In the genomic region with DNA sequence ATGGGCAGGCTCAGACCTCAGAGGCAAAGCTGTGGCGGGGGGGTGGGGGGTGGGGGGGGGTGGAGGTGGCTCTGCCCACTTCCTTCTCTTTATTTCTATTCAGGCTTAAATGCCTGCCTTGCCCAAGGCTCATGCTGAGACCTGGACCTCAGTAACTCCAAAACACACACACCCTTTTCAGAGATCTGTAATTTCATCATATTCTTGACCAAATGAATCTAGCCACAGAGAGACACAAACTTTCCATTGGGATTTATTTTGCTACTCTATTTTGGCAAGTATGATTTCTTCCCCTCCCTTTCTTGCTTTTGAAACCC, we compare ENCODE assay signal across 27 mouse cellular contexts. TPM values are rescaled to one million over a fixed set of nuclear protein-coding genes. Genes with fewer than 3 reads are reported as not detected.
DNase-seq lines count a peak whose midpoint lies in the region; ATAC-seq and TF ChIP-seq lines count a peak whose summit lies in the region.
"Had no signal": no experiment of that assay in that cellular context is flagged by ENCODE, and none has a peak within 500 bp of the region (broad histone marks: within the 10 kb centered on the region; RNA-seq: fewer than 3 reads in every experiment).

No protein-coding gene starts in this region.

- H3K9ac ChIP-seq in intestine, embryonic 15.5 days: no peak overlapping the region
- H3K9ac ChIP-seq in intestine, postnatal 0 days (ENCODE audit: low read depth, low read length): no peak overlapping the region
- H3K9ac ChIP-seq in embryonic facial prominence, embryonic 14.5 days (ENCODE audit: low read depth, low read length): no peak overlapping the region
- H3K9ac ChIP-seq in limb, embryonic 12.5 days (replicated peaks): no peak overlapping the region
- no peak overlapping the region for H3K9ac ChIP-seq in midbrain, embryonic 15.5 days
- H3K9ac ChIP-seq: forebrain, embryonic 13.5 days; heart, embryonic 15.5 days had no signal

- H3K4me3 ChIP-seq in intestine, embryonic 15.5 days (replicated peaks): no peak overlapping the region
- no peak overlapping the region for H3K4me3 ChIP-seq in intestine, postnatal 0 days (ENCODE audit: low read depth, low read length)
- no peak overlapping the region for H3K4me3 ChIP-seq in embryonic facial prominence, embryonic 14.5 days (ENCODE audit: low read depth, low read length)
- no peak overlapping the region for H3K4me3 ChIP-seq in limb, embryonic 12.5 days (replicated peaks)
- no peak overlapping the region for H3K4me3 ChIP-seq in midbrain, embryonic 15.5 days
- no peak overlapping the region for H3K4me3 ChIP-seq in kidney, adult 2 months (ENCODE audit: insufficient read depth, low read depth, low read length)
- H3K4me3 ChIP-seq: forebrain, embryonic 13.5 days; heart, adult 2 months; heart, embryonic 15.5 days; midbrain, embryonic 10.5 days had no signal

- H3K4me2 ChIP-seq in intestine, embryonic 15.5 days (replicated peaks): no peak overlapping the region
- H3K4me2 ChIP-seq in intestine, postnatal 0 days (replicated peaks; ENCODE audit: low read depth): no peak overlapping the region
- no peak overlapping the region; the same call in 1 of the 2 replicates for H3K4me2 ChIP-seq in embryonic facial prominence, embryonic 14.5 days (ENCODE audit: low read depth, low read length)
- peak overlapping the region; percentile 21; the same call in 1 of the 2 replicates for H3K4me2 ChIP-seq in limb, embryonic 12.5 days
- H3K4me2 ChIP-seq in midbrain, embryonic 15.5 days: no peak overlapping the region
- H3K4me2 ChIP-seq: forebrain, embryonic 13.5 days; heart, embryonic 15.5 days had no signal

- H3K27ac ChIP-seq in intestine, embryonic 15.5 days: 0 out of 2 replicates have a peak overlapping the region, but pooled peaks have one; percentile 37
- no peak overlapping the region for H3K27ac ChIP-seq in intestine, postnatal 0 days (ENCODE audit: low read depth, low read length)
- peak overlapping the region; percentile 74 for H3K27ac ChIP-seq in embryonic facial prominence, embryonic 14.5 days (replicated peaks; ENCODE audit: low read depth, low read length)
- H3K27ac ChIP-seq in limb, embryonic 12.5 days: peak overlapping the region; percentile 73
- no peak overlapping the region for H3K27ac ChIP-seq in midbrain, embryonic 15.5 days
- H3K27ac ChIP-seq in kidney, adult 2 months (ENCODE audit: insufficient read depth, low read depth, low read length): no peak overlapping the region
- H3K27ac ChIP-seq: forebrain, embryonic 13.5 days; heart, adult 2 months; heart, embryonic 15.5 days; kidney, postnatal 0 days; macrophage; midbrain, embryonic 10.5 days had no signal

- WGBS in intestine, embryonic 15.5 days: 23% methylated on average over 1 of the region's 1 CpGs
- 31% methylated on average over 1 of the region's 1 CpGs for WGBS in intestine, postnatal 0 days
- WGBS in embryonic facial prominence, embryonic 14.5 days: 25% methylated on average over 1 of the region's 1 CpGs
- 31% methylated on average over 1 of the region's 1 CpGs for WGBS in limb, embryonic 12.5 days
- 39% methylated on average over 1 of the region's 1 CpGs for WGBS in midbrain, embryonic 15.5 days
- 50% methylated on average over 1 of the region's 1 CpGs for WGBS in kidney, adult 2 months

- H3K27me3 ChIP-seq in intestine, embryonic 15.5 days (replicated peaks): no peaks in the 10 kb centered on the region
- H3K27me3 ChIP-seq in intestine, postnatal 0 days (replicated peaks; ENCODE audit: control insufficient read depth, insufficient read depth, low read length): no peaks in the 10 kb centered on the region
- H3K27me3 ChIP-seq in embryonic facial prominence, embryonic 14.5 days (replicated peaks; ENCODE audit: control insufficient read depth, insufficient read depth, low read length): no peaks in the 10 kb centered on the region
- no peaks in the 10 kb centered on the region for H3K27me3 ChIP-seq in limb, embryonic 12.5 days
- H3K27me3 ChIP-seq in midbrain, embryonic 15.5 days (replicated peaks): no peaks in the 10 kb centered on the region
- H3K27me3 ChIP-seq in kidney, adult 2 months (replicated peaks; ENCODE audit: control insufficient read depth, insufficient read depth, low read length): no peaks in the 10 kb centered on the region
- H3K27me3 ChIP-seq: CH12.LX; forebrain, embryonic 13.5 days; heart, embryonic 15.5 days; Patski had no signal

- DNase-seq in embryonic facial prominence, embryonic 14.5 days (ENCODE audit: low spot score): peak; percentile 61
- no peak for DNase-seq in kidney, postnatal 14 days
- DNase-seq in kidney, adult 2 months: no peak
- DNase-seq: adrenal gland, adult 2 months; B cell, adult 2 months; cerebellum, adult 18-20 months; cerebellum, postnatal 14 days; gastrocnemius, postnatal 10 days; heart, adult 2 months; heart, postnatal 4 days; kidney, adult 18-20 months; right cerebral cortex, adult 18-20 months; right cerebral cortex, postnatal 4 days; thymus, postnatal 14 days had no signal

- H3K4me1 ChIP-seq in intestine, embryonic 15.5 days (replicated peaks): peaks cover 10% of the 10 kb centered on the region; the same call in 1 of the 2 replicates
- H3K4me1 ChIP-seq in intestine, postnatal 0 days (replicated peaks; ENCODE audit: control insufficient read depth, insufficient read depth, low read length): no peaks in the 10 kb centered on the region
- peaks cover 15% of the 10 kb centered on the region for H3K4me1 ChIP-seq in embryonic facial prominence, embryonic 14.5 days (ENCODE audit: control insufficient read depth, insufficient read depth, low read length)
- peaks cover 24% of the 10 kb centered on the region for H3K4me1 ChIP-seq in limb, embryonic 12.5 days (replicated peaks)
- H3K4me1 ChIP-seq in midbrain, embryonic 15.5 days: 0 out of 2 replicates have a peak, but pooled peaks cover 2% of the 10 kb centered on the region
- H3K4me1 ChIP-seq in kidney, adult 2 months (ENCODE audit: control insufficient read depth, insufficient read depth, low read length): no peaks in the 10 kb centered on the region

- no peak for TF ChIP-seq POLR2A in kidney, adult 2 months (IDR thresholded peaks at IDR 0.05; ENCODE audit: low read depth, low read length)

- ATAC-seq in intestine, embryonic 15.5 days: no peak
- no peak for ATAC-seq in intestine, postnatal 0 days
- no peak for ATAC-seq in embryonic facial prominence, embryonic 14.5 days (ENCODE audit: low read depth)
- ATAC-seq in limb, embryonic 12.5 days (ENCODE audit: insufficient number of reproducible peaks, insufficient read depth, low FRiP score, low TSS enrichment, low read depth): no peak
- ATAC-seq in midbrain, embryonic 15.5 days (replicated peaks): no peak
- ATAC-seq: forebrain, embryonic 13.5 days; lung, postnatal 0 days; Patski had no signal

- no peaks in the 10 kb centered on the region for H3K9me3 ChIP-seq in intestine, embryonic 15.5 days
- H3K9me3 ChIP-seq in intestine, postnatal 0 days (ENCODE audit: control insufficient read depth): no peaks in the 10 kb centered on the region
- H3K9me3 ChIP-seq in embryonic facial prominence, embryonic 14.5 days (ENCODE audit: control insufficient read depth, low read length): no peaks in the 10 kb centered on the region
- H3K9me3 ChIP-seq in limb, embryonic 12.5 days: no peaks in the 10 kb centered on the region
- H3K9me3 ChIP-seq in midbrain, embryonic 15.5 days: no peaks in the 10 kb centered on the region
- H3K9me3 ChIP-seq: forebrain, embryonic 13.5 days; G1E; heart, embryonic 15.5 days; midbrain, embryonic 10.5 days had no signal

- no peaks in the 10 kb centered on the region for H3K36me3 ChIP-seq in intestine, embryonic 15.5 days
- H3K36me3 ChIP-seq in intestine, postnatal 0 days (ENCODE audit: control insufficient read depth, insufficient read depth): no peaks in the 10 kb centered on the region
- H3K36me3 ChIP-seq in embryonic facial prominence, embryonic 14.5 days (ENCODE audit: control insufficient read depth, insufficient read depth, low read length): no peaks in the 10 kb centered on the region
- no peaks in the 10 kb centered on the region for H3K36me3 ChIP-seq in limb, embryonic 12.5 days
- H3K36me3 ChIP-seq in midbrain, embryonic 15.5 days (replicated peaks): no peaks in the 10 kb centered on the region
- no peaks in the 10 kb centered on the region for H3K36me3 ChIP-seq in kidney, adult 2 months (ENCODE audit: control insufficient read depth, insufficient read depth, low read length)
- H3K36me3 ChIP-seq: G1E; heart, embryonic 15.5 days; midbrain, embryonic 10.5 days had no signal

- TF ChIP-seq CTCF in intestine, postnatal 0 days (IDR thresholded peaks at IDR 0.05; ENCODE audit: low read depth): no peak
- no peak for TF ChIP-seq CTCF in kidney, adult 2 months (conservative IDR thresholded peaks at IDR 0.05; ENCODE audit: insufficient read depth, insufficient read length, low read depth, low read length)

RNA-seq across cellular contexts. Expression of gene Bpgm, which starts 39.7 kb away (rescaled TPM):
- 40.4 and 49.7 TPM in 2 replicates for polyA plus RNA-seq in intestine, embryonic 15.5 days (2015; fragmentation: Nextera tagmentation; extraction: Ambion mirVana)
- polyA plus RNA-seq in intestine, postnatal 0 days (2015; fragmentation: Nextera tagmentation; extraction: Ambion mirVana): 70.8 and 73.1 TPM in 2 replicates
- 46.5 and 48.7 TPM in 2 replicates for polyA plus RNA-seq in embryonic facial prominence, embryonic 14.5 days (2014; fragmentation: Nextera tagmentation; extraction: Ambion mirVana)
- polyA plus RNA-seq in limb, embryonic 12.5 days (2016; fragmentation: Nextera tagmentation; extraction: Ambion mirVana): 51.0 and 51.5 TPM in 2 replicates
- polyA plus RNA-seq in midbrain, embryonic 15.5 days (2015; fragmentation: Nextera tagmentation; extraction: Ambion mirVana): 97.1 and 102 TPM in 2 replicates
- polyA plus RNA-seq in kidney, adult 2 months (2012; rRNA removed): 24.4 and 32.4 TPM in 2 replicates

Comparison
In these comparisons a context has a peak if more than half of its experiments do, and no peak if none do; other contexts are left out.
1. H3K27ac ChIP-seq: peak in intestine, embryonic 15.5 days (single experiment), embryonic facial prominence, embryonic 14.5 days (single experiment) and limb, embryonic 12.5 days (single experiment); none in intestine, postnatal 0 days (single experiment), midbrain, embryonic 15.5 days (single experiment) and kidney, adult 2 months (single experiment).